Mouse (Mus musculus): ENCODE data around the gene F2rl2.
A peak's percentile ranks its signal among the peaks of the same experiment; 100 is the strongest.

Gene F2rl2

DNA sequence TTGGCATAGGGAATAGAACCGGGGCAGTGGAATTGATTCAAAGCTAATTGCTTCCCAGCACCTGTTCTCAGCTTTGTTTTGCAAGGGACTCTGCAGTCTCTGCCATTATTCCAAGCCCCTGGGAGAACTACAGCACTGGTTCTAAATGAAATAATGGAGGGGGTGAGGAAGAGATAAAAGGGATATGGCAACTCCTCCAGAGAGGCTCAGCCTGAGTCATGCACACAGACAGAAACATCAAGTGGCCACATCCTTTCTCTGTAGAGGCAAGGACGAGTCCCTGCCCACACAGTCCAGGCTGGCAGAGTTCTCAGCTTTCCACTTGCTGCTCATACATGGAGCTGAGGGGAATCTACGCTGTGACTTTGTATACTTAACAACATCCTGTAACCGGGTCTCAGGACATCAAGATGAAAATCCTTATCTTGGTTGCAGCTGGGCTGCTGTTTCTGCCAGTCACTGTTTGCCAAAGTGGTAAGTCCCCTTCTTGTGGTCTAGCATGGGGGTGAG, at the start of gene F2rl2:
TSS of gene F2rl2 (plus strand) at position 200 of the 510 bp plus-strand sequence.
- DNase-seq (ENCODE audit: low spot score): peak; percentile 43

DNA sequence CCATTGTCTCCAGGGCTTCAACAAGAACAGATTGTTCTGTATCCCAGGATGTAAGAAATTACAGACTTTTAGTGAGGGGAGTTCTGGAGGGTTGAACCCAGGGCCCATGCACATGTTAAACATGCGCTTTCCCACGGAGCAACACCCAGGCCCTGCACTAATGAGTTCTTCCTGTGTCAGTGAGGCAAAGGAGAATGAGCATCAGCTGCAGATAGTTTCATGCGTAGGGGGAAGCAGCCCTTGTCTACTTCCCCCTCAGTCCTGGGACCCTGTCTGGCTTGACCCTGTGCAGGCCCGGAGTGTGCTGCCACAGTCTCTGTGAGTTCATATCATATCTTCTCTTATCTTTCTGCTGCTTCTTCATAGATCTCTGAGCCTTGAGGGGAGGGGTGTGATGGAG, 49.4 kb upstream of the F2rl2 start:
- no peak for DNase-seq (ENCODE audit: low spot score)

- no peak for DNase-seq (ENCODE audit: low spot score)
Observed at GRCm38 (mm10) chr13:95649941-95650340, 46.7 kb upstream of the F2rl2 start.

DNA sequence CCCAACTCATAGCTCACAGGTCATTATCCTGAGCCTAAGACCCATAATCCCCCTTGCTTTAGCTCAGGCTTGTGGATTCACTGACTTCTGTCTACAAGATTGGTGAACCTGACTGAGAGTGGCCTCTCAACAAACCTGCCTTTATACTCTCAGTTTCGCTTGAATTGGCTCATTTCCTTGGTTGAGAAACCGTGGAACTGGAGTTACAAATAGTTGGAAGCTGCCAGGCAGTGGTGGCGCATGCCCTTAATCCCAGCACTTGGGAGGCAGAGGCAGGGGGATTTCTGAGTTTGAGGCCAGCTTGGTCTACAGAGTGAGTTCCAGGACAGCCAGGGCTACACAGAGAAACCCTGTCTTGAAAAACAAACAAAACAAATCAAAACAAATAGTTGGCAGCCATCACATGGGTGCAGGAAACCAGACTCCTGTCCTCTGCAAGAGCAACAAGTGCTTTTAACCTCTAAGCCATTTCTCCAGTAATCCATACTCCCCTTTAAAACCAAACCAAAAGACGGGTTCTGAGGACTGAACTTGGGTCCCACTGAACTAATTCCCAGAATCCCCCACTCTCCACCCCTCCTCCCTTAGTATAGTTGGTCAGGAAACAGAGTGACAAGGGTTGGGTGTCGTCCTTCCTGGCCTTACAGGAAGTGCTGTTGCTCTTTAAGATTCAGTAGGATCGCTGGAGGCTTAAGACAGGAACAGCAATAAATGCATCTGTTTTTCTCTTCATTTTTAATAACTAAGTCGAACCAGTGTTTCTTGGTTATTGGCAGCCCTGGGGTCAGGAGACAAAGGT, 44.6 kb upstream of the F2rl2 start:
- DNase-seq (ENCODE audit: low spot score): no peak

- no peak for DNase-seq (ENCODE audit: low spot score)
Observed at GRCm38 (mm10) chr13:95653696-95654095, 43.0 kb upstream of the F2rl2 start.

DNA sequence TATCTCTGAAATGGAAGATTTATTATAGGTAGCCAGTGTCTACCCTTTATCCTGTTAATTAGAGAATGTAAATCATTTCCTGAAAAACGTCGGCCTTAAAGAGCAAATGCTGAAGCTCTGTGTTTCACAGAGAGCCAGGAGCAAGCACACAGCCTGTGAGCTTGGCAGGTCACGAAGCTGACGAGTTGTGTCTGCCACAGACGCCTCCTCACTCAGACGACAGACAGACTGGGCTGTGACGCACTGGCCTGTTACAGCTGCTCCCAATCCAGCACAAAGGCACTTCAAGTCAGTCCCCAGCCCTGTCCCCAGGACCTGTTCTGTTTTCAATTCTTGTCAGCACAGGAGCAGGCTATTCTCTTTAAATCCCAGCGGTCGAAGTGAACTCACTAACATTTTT, 41.4 kb upstream of the F2rl2 start:
- DNase-seq (ENCODE audit: low spot score): no peak

DNA sequence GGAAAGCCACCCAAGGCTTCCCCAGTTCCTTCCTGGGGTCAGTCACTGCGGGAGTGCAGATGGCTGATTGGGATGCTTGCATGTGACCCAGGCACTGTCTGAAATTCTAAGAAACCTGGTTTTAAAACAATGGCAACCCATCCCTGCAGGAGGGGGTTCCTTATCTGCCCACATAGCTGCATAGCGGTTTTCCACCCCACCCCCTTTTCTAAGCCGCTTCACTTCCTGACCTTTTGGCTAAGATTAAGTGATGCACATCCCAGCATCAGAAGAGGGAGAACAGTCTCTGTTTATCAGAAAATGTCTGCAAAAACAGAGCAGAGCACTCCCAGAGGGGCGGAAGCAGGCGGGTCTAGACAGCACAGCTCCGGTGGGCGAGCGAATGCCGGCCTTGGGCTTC, 39.5 kb upstream of the F2rl2 start:
- no peak for DNase-seq (ENCODE audit: low spot score)

DNA sequence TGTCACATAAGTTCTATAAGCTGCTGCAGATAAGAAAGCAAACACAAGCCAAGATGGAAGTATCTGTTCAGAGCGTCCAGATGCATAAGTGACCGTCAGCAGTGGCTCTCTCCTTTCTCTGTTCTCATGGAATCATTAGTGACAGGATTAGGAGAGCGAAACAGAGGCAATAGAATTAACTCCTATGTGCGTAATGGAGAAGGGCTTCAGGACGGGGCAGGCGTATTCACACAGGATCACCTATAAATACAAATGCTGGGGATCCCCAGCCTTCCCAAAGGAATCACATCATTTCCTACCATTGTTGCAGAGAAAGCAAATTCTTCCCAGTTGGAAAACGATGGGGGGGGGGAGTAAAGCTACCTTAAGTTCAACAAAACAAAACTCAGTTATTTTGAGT, 37.2 kb upstream of the F2rl2 start:
- DNase-seq (ENCODE audit: low spot score): no peak

GRCm38 (mm10) chr13:95663834-95664233, 32.8 kb upstream of the F2rl2 start:
- no peak for DNase-seq (ENCODE audit: low spot score)

GRCm38 (mm10) chr13:95665644-95666356, 30.9 kb upstream of the F2rl2 start:
- DNase-seq (ENCODE audit: low spot score): no peak

GRCm38 (mm10) chr13:95667260-95667659, 29.4 kb upstream of the F2rl2 start:
- DNase-seq (ENCODE audit: low spot score): peak; percentile 17

DNA sequence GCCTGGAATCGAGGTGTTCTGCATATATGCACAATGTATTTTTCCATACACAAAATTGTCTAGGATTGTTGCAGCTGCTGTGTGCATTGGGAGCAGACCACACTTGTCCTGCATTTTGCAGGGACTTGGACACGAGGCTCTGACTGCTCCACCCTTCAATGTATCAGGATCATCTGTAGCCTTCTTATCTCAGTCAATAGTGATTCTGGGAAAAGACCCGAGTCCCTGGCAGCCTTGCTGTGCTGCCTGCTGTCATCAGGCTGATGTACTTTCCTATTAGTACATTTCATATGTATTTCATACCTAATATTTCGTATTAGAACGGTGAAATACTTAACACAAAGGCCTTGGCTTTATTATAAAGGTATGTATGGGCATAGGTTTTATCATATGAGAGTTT, 26.1 kb upstream of the F2rl2 start:
- no peak for DNase-seq (ENCODE audit: low spot score)

GRCm38 (mm10) chr13:95671108-95671897, 25.4 kb upstream of the F2rl2 start:
- DNase-seq (ENCODE audit: low spot score): peak; percentile 31

GRCm38 (mm10) chr13:95672372-95672771, 24.3 kb upstream of the F2rl2 start:
- no peak for DNase-seq (ENCODE audit: low spot score)

- no peak for DNase-seq (ENCODE audit: low spot score)
Observed at GRCm38 (mm10) chr13:95679078-95679477, 17.6 kb upstream of the F2rl2 start.

DNA sequence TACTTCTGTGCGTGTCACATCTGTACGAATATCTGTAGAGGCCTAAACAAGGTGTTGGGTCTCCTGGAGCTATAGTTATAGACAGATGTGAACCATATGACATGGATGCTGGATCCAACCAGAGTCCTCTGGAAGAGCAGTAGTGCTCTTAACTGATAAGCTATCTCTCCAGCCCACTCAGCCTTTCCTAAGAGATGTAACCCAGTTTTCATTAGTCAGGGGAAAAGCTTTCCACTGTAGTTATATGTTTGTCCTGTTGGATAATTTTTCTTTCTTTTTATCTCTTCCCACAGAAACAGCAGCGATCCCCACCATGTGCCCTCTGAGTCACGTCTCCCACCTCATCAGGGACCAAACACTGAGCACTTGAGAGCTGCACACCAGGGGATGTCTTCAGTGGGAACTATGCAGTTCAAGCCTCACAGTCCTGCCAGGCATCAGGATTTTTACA, 17.1 kb upstream of the F2rl2 start:
- DNase-seq (ENCODE audit: low spot score): no peak

- no peak for DNase-seq (ENCODE audit: low spot score)
Observed at GRCm38 (mm10) chr13:95684656-95685244, 11.9 kb upstream of the F2rl2 start.

DNA sequence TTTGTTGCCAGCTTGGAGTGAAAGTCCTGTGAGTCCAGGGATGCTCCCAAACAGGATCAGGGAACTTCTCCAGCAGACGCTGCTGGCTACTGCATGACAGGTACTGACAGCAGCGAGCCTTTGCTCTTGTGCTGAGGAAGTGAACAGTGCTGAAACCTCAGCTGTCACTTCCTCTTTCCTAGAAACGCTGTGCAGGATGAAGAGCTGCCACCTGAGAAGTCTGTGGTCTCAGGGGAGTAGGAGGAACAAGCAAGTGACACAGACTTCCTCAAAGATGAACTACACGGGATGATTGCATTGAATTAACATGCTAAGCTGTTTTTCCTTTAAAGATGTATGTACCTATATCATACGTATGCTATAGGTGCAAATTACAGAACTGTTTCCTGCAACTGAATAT, 10.9 kb upstream of the F2rl2 start:
- DNase-seq (ENCODE audit: low spot score): no peak

DNA sequence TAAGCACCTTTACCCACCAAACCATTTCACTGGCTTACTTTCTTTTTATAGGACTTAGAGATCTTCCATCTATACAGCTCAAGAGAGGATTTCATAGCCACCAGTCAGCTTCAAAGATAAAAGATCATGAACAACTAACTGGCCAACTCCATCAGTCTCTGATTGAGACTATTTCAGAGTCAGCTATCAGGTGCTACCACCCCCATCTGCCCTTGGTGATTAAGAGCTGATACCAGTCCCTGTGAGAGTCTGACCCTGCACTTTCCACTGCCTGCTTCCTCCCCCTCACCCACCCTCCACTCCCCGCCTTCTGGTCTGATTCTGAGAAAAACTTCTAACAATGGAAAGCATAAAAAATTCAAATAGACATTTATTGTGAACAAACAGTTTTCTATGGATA, 8.1 kb upstream of the F2rl2 start:
- DNase-seq (ENCODE audit: low spot score): no peak

- peak; percentile 11 for DNase-seq (ENCODE audit: low spot score)
Observed at GRCm38 (mm10) chr13:95692201-95692600, 4.5 kb upstream of the F2rl2 start.

GRCm38 (mm10) chr13:95696120-95696653, 466 bp upstream of the F2rl2 start:
- peak; percentile 29 for DNase-seq (ENCODE audit: low spot score)

- no peak for DNase-seq (ENCODE audit: low spot score)
Observed at GRCm38 (mm10) chr13:95697874-95698273, 1.2 kb downstream of the F2rl2 start.

All from MN1 (cell line).